Mouse (Mus musculus) CH12.LX (cell line): ENCODE data around the gene Il6ra. TPM values are rescaled to one million over a fixed set of nuclear protein-coding genes. Genes with fewer than 3 reads are reported as not detected.

ENCODE experiments used
- DNase-seq: peaks from one replicate; pipeline ENCODE4 v3.0.0-alpha.2; 2013; ENCODE audit errors: extremely low read depth
- H3K27ac ChIP-seq: 2 replicates; pipeline ENCODE4 v1.5.1; 2012; ENCODE audit warnings: low read depth, mild to moderate bottlenecking, control low read depth, moderate library complexity; ENCODE audit not compliant: insufficient read depth
- H3K27me3 ChIP-seq: replicated peaks from 2 replicates; pipeline ENCODE3; 2012; ENCODE audit warnings: inconsistent platforms
- H3K36me3 ChIP-seq, 2 experiments: replicated peaks in 1 of 2; 2 replicates each; pipeline versions ENCODE3 to v1.6.1; 2012; ENCODE audit warnings: inconsistent platforms in 1 of 2, low read length in 1 of 2, mild to moderate bottlenecking in 1 of 2, mixed read lengths in 1 of 2, moderate library complexity in 1 of 2; ENCODE audit not compliant: control insufficient read depth in 1 of 2, insufficient read depth in 1 of 2
- H3K4me1 ChIP-seq, 2 experiments: 2 replicates each; pipeline ENCODE4 v1.6.1; 2012; ENCODE audit warnings: inconsistent platforms in 1 of 2, moderate library complexity in 1 of 2; ENCODE audit not compliant: insufficient read depth in 2 of 2, control insufficient read depth in 1 of 2
- H3K4me2 ChIP-seq: 2 replicates; pipeline ENCODE4 v1.6.1; 2012; ENCODE audit warnings: low read depth, mild to moderate bottlenecking, control low read depth; ENCODE audit not compliant: poor library complexity, insufficient read depth, severe bottlenecking
- H3K4me3 ChIP-seq, 3 experiments: fragments of 150-350 bp in 1 of 3; sonication (generic) in 1 of 3; replicated peaks in 1 of 3; 2 replicates each; pipeline versions ENCODE3 to v1.5.1; 2011 to 2012; ENCODE audit warnings: low read depth in 2 of 3, low read length in 2 of 3, mild to moderate bottlenecking in 2 of 3, moderate library complexity in 2 of 3, control low read depth in 1 of 3, improper control_type of control experiment in 1 of 3, inconsistent platforms in 1 of 3, mixed read lengths in 1 of 3; ENCODE audit not compliant: poor library complexity in 1 of 3
- H3K79me2 ChIP-seq: replicated peaks from 2 replicates; pipeline ENCODE4 v1.6.1; 2012; ENCODE audit warnings: mild to moderate bottlenecking, moderate library complexity; ENCODE audit not compliant: control insufficient read depth, poor library complexity, insufficient read depth, severe bottlenecking; ENCODE audit errors: extremely low read depth
- H3K9ac ChIP-seq: 2 replicates; pipeline ENCODE4 v1.6.1; 2012; ENCODE audit warnings: low read depth, mild to moderate bottlenecking, control low read depth, moderate library complexity; ENCODE audit not compliant: insufficient read depth
- H3K9me3 ChIP-seq: replicated peaks from 2 replicates; pipeline ENCODE3; 2012; ENCODE audit warnings: low read length, inconsistent platforms, mixed read lengths
- BHLHE40 ChIP-seq: IDR thresholded peaks from 2 replicates; pipeline ENCODE4 v1.6.1; 2011; ENCODE audit warnings: mild to moderate bottlenecking, low read depth, low read length, improper control_type of control experiment
- CHD1 ChIP-seq: IDR thresholded peaks from 2 replicates; pipeline ENCODE4 v1.6.1; 2012; ENCODE audit warnings: low read depth, low read length, improper control_type of control experiment, inconsistent platforms
- CTCF ChIP-seq, 2 experiments: IDR thresholded peaks in 1 of 2; conservative IDR thresholded peaks in 1 of 2; 2 replicates each; pipeline ENCODE4 v1.5.1; 2011 to 2012; ENCODE audit warnings: low read depth in 2 of 2, low read length in 2 of 2, improper control_type of control experiment in 1 of 2, inconsistent platforms in 1 of 2, mild to moderate bottlenecking in 1 of 2, moderate library complexity in 1 of 2
- ELF1 ChIP-seq: IDR thresholded peaks from 2 replicates; pipeline ENCODE4 v1.6.1; 2014; ENCODE audit warnings: low read depth, mild to moderate bottlenecking, inconsistent platforms, low read length, improper control_type of control experiment
- EP300 ChIP-seq: IDR thresholded peaks from 2 replicates; pipeline ENCODE4 v1.6.1; 2011; ENCODE audit warnings: low read length, improper control_type of control experiment
- ETS1 ChIP-seq: conservative IDR thresholded peaks from 2 replicates; pipeline ENCODE4 v1.6.1; 2012; ENCODE audit warnings: low read depth, mild to moderate bottlenecking, inconsistent platforms, low read length, improper control_type of control experiment, moderate library complexity
- GABPA ChIP-seq: IDR thresholded peaks from 2 replicates; pipeline ENCODE4 v1.6.1; 2012; ENCODE audit warnings: low read depth, low read length, improper control_type of control experiment, inconsistent platforms; ENCODE audit not compliant: insufficient replicate concordance
- HCFC1 ChIP-seq: IDR thresholded peaks from 2 replicates; pipeline ENCODE4 v1.6.1; 2012; ENCODE audit warnings: low read depth, mild to moderate bottlenecking, inconsistent platforms, low read length, improper control_type of control experiment
- IRF4 ChIP-seq: IDR thresholded peaks from 2 replicates; pipeline ENCODE4 v1.6.1; 2014; ENCODE audit warnings: low read depth, mild to moderate bottlenecking, inconsistent platforms, low read length, improper control_type of control experiment
- JUND ChIP-seq: conservative IDR thresholded peaks from 2 replicates; pipeline ENCODE4 v1.6.1; 2011; ENCODE audit warnings: low read depth, low read length, improper control_type of control experiment
- KAT2A ChIP-seq: IDR thresholded peaks from 2 replicates; pipeline ENCODE4 v1.6.1; 2012; ENCODE audit warnings: low read length, improper control_type of control experiment, inconsistent platforms; ENCODE audit not compliant: insufficient replicate concordance
- MAX ChIP-seq: IDR thresholded peaks from 2 replicates; pipeline ENCODE4 v1.6.1; 2011; ENCODE audit warnings: low read length, improper control_type of control experiment
- MAZ ChIP-seq: IDR thresholded peaks from 2 replicates; pipeline ENCODE4 v1.6.1; 2012; ENCODE audit warnings: low read depth, mild to moderate bottlenecking, inconsistent platforms, low read length, improper control_type of control experiment, moderate library complexity
- MEF2A ChIP-seq: IDR thresholded peaks from 2 replicates; pipeline ENCODE4 v1.6.1; 2014; ENCODE audit warnings: low read depth, mild to moderate bottlenecking, inconsistent platforms, low read length, improper control_type of control experiment, borderline replicate concordance
- MXI1 ChIP-seq: IDR thresholded peaks from 2 replicates; pipeline ENCODE4 v1.6.1; 2011; ENCODE audit warnings: mild to moderate bottlenecking, low read depth, low read length, improper control_type of control experiment
- MYC ChIP-seq: IDR thresholded peaks from 2 replicates; pipeline ENCODE4 v1.6.1; 2011; ENCODE audit warnings: low read depth, mild to moderate bottlenecking, improper control_type of control experiment, low read length
- NELFE ChIP-seq: IDR thresholded peaks from 2 replicates; pipeline ENCODE4 v1.6.1; 2011; ENCODE audit warnings: low read depth, low read length, improper control_type of control experiment
- PAX5 ChIP-seq: IDR thresholded peaks from 2 replicates; pipeline ENCODE4 v1.6.1; 2012; ENCODE audit warnings: low read length, inconsistent platforms, mixed read lengths
- RAD21 ChIP-seq: IDR thresholded peaks from 2 replicates; pipeline ENCODE4 v1.6.1; 2011; ENCODE audit warnings: low read depth, mild to moderate bottlenecking, low read length, improper control_type of control experiment, moderate library complexity
- RCOR1 ChIP-seq: conservative IDR thresholded peaks from 2 replicates; pipeline ENCODE4 v1.6.1; 2012; ENCODE audit warnings: low read depth, mild to moderate bottlenecking, inconsistent platforms, low read length, improper control_type of control experiment
- SIN3A ChIP-seq: IDR thresholded peaks from 2 replicates; pipeline ENCODE4 v1.6.1; 2012; ENCODE audit warnings: low read length, improper control_type of control experiment, inconsistent platforms
- SMC3 ChIP-seq: IDR thresholded peaks from 2 replicates; pipeline ENCODE4 v1.6.1; 2011; ENCODE audit warnings: low read depth, low read length, improper control_type of control experiment
- TBP ChIP-seq: conservative IDR thresholded peaks from 2 replicates; pipeline ENCODE4 v1.6.1; 2011; ENCODE audit warnings: low read depth, low read length, improper control_type of control experiment
- TCF12 ChIP-seq: IDR thresholded peaks from 2 replicates; pipeline ENCODE4 v1.6.1; 2014; ENCODE audit warnings: low read depth, mild to moderate bottlenecking, inconsistent platforms, low read length, improper control_type of control experiment
- USF2 ChIP-seq: conservative IDR thresholded peaks from 2 replicates; pipeline ENCODE4 v1.6.1; 2011; ENCODE audit warnings: low read depth, low read length, improper control_type of control experiment
- ZKSCAN1 ChIP-seq: IDR thresholded peaks from 2 replicates; pipeline ENCODE4 v1.6.1; 2012; ENCODE audit warnings: low read depth, inconsistent platforms, low read length, improper control_type of control experiment, borderline replicate concordance
- ZMIZ1 ChIP-seq: IDR thresholded peaks from 2 replicates; pipeline ENCODE4 v1.6.1; 2012; ENCODE audit warnings: low read depth, mild to moderate bottlenecking, inconsistent platforms, low read length, improper control_type of control experiment
- ZNF384 ChIP-seq: IDR thresholded peaks from 2 replicates; pipeline ENCODE4 v1.6.1; 2012; ENCODE audit warnings: low read depth, low read length, improper control_type of control experiment, inconsistent platforms
- dilution Hi-C: fragments of 300-500 bp; cut with MboI; formaldehyde crosslinking; loops from 2 replicates; pipeline ENCODE4 v1.14.3; 2020; ENCODE audit warnings: low sequenced_read_pairs; ENCODE audit not compliant: extremely low pct_unique_long_range_greater_than_20kb, extremely low pct_ligation_motif_present
- in situ Hi-C: fragments of 300-500 bp; cut with MboI; formaldehyde crosslinking; loops from 3 replicates; pipeline ENCODE4 v1.14.3; 2019; ENCODE audit warnings: low sequenced_read_pairs, low pct_ligation_motif_present, low pct_unique_long_range_greater_than_20kb, mixed read lengths
- polyA plus RNA-seq: library from polyadenylated mRNA; unstranded; fragments of >175 nt; gene quantifications from 2 replicates; pipeline ENCODE4 v1.2.1, GENCODE M21; 2012; ENCODE audit warnings: low read depth; ENCODE audit not compliant: insufficient read length
- total RNA-seq, 2 experiments: library from RNA; depleted of rRNA; stranded (reverse); fragments of 300-350 nt in 1 of 2; fragments of >200 nt in 1 of 2; gene quantifications; 2 replicates each; pipeline ENCODE4 v1.2.3; 2012 to 2014

Gene Il6ra
- total and polyA plus RNA-seq, 3 experiments, result 1.4 to 4.8 (median 1.6) TPM

- Histone ChIP-seq H3K9ac (no peak overlapping the region), H3K36me3 (peaks cover 3 to 9% of the 10 kb centered on the region in 2 experiments), H3K4me2 (no peak overlapping the region)
- in situ Hi-C loops, result no loop called here
- DNase-seq, result no peak
- TF ChIP-seq RCOR1 (no peak), IRF4 (no peak), ZNF384 (no peak), ZMIZ1 (no peak), ETS1 (no peak), RAD21 (no peak), TCF12 (no peak), GABPA (no peak), ZKSCAN1 (no peak), TBP (no peak), ELF1 (no peak), KAT2A (no peak), MAX (no peak), CTCF (conservative IDR thresholded peaks at IDR 0.05 in 1 of 2, IDR thresholded peaks at IDR 0.05 in 1 of 2; ENCODE audit: low read depth in 2 of 2, low read length in 2 of 2) (no peak), SIN3A (no peak), MXI1 (no peak)
- TF ChIP-seq, all 38 proteins: peak for 0
- Histone ChIP-seq H3K4me1 (peaks cover 15 to 30% of the 10 kb centered on the region in 2 experiments), H3K79me2 (peaks cover 5% of the 10 kb centered on the region; the same call in 1 of the 2 replicates), H3K9me3 (peaks cover 7% of the 10 kb centered on the region), H3K4me3 (no peak overlapping the region), H3K27me3 (no peaks in the 10 kb centered on the region), H3K27ac (no peak overlapping the region)
- dilution Hi-C loops, result no loop called here
Measured at GRCm38 (mm10) chr3:89899511-89899908, 13.5 kb downstream of the Il6ra start.

GRCm38 (mm10) chr3:89898870-89899510 lies 14.0 kb downstream of the Il6ra start:
- dilution Hi-C loops, result no loop called here
- H3K27me3 ChIP-seq, result no peaks in the 10 kb centered on the region
- peaks cover 8% of the 10 kb centered on the region for H3K9me3 ChIP-seq
- no peak overlapping the region for H3K9ac ChIP-seq
- in situ Hi-C loops, result no loop called here
- no peak for DNase-seq
- no peak overlapping the region for H3K27ac ChIP-seq
- TF ChIP-seq CHD1 (no peak), BHLHE40 (no peak), MXI1 (no peak), MAZ (no peak), MYC (no peak), JUND (no peak), PAX5 (no peak), EP300 (no peak), MEF2A (no peak), NELFE (no peak), HCFC1 (no peak), SMC3 (no peak), TBP (no peak), USF2 (no peak), CTCF (conservative IDR thresholded peaks at IDR 0.05 in 1 of 2, IDR thresholded peaks at IDR 0.05 in 1 of 2; ENCODE audit: low read depth in 2 of 2, low read length in 2 of 2) (no peak), TCF12 (no peak)
- peaks cover 14 to 28% of the 10 kb centered on the region in 2 experiments for H3K4me1 ChIP-seq
- no peak overlapping the region for H3K4me3 ChIP-seq
- H3K79me2 ChIP-seq, result peaks cover 5% of the 10 kb centered on the region; the same call in 1 of the 2 replicates
- no peak overlapping the region for H3K4me2 ChIP-seq
- peaks cover 2 to 9% of the 10 kb centered on the region in 2 experiments for H3K36me3 ChIP-seq
